Mouse (Mus musculus): ENCODE data around the gene Grid2. TPM values are rescaled to one million over a fixed set of nuclear protein-coding genes. Genes with fewer than 3 reads are reported as not detected.

Gene Grid2
- polyA plus RNA-seq, 1 experiment from 2014 or later: 0.52 TPM

- ATAC-seq (replicated peaks; ENCODE audit: insufficient number of reproducible peaks, insufficient read depth, low FRiP score, low read depth): no peak
- no peak overlapping the region for H3K27ac ChIP-seq
- WGBS: 73% methylated on average over 4 of the region's 4 CpGs
- H3K36me3 ChIP-seq: no peaks in the 10 kb centered on the region
- H3K27me3 ChIP-seq: no peaks in the 10 kb centered on the region
- no peak overlapping the region for H3K4me3 ChIP-seq
- no peak overlapping the region for H3K9ac ChIP-seq
- H3K4me1 ChIP-seq (replicated peaks): no peaks in the 10 kb centered on the region
- H3K9me3 ChIP-seq (replicated peaks): no peaks in the 10 kb centered on the region
- no peak overlapping the region for H3K4me2 ChIP-seq
Observed at GRCm38 (mm10) chr6:64398413-64399098, 1142.9 kb downstream of the Grid2 start.

- ATAC-seq (replicated peaks; ENCODE audit: insufficient number of reproducible peaks, insufficient read depth, low FRiP score, low read depth): no peak
- Histone ChIP-seq H3K27ac (no peak overlapping the region), H3K36me3 (no peaks in the 10 kb centered on the region), H3K27me3 (no peaks in the 10 kb centered on the region), H3K9ac (no peak overlapping the region), H3K4me1 (replicated peaks) (no peaks in the 10 kb centered on the region), H3K4me3 (no peak overlapping the region), H3K4me2 (no peak overlapping the region), H3K9me3 (replicated peaks) (no peaks in the 10 kb centered on the region)
Observed at GRCm38 (mm10) chr6:64427658-64428057, 1172.0 kb downstream of the Grid2 start.

- no peak overlapping the region for H3K9ac ChIP-seq
- WGBS: 56% methylated on average over 1 of the region's 1 CpGs
- ATAC-seq (replicated peaks; ENCODE audit: insufficient number of reproducible peaks, insufficient read depth, low FRiP score, low read depth): no peak
- H3K27ac ChIP-seq: no peak overlapping the region
- H3K27me3 ChIP-seq: no peaks in the 10 kb centered on the region
- no peaks in the 10 kb centered on the region for H3K4me1 ChIP-seq (replicated peaks)
- H3K36me3 ChIP-seq: no peaks in the 10 kb centered on the region
- H3K4me2 ChIP-seq: no peak overlapping the region
- H3K9me3 ChIP-seq (replicated peaks): no peaks in the 10 kb centered on the region
- no peak overlapping the region for H3K4me3 ChIP-seq
Observed at GRCm38 (mm10) chr6:64428898-64429297, 1173.2 kb downstream of the Grid2 start.

- H3K4me1 ChIP-seq (replicated peaks): no peaks in the 10 kb centered on the region
- no peaks in the 10 kb centered on the region for H3K9me3 ChIP-seq (replicated peaks)
- no peak overlapping the region for H3K4me3 ChIP-seq
- no peaks in the 10 kb centered on the region for H3K36me3 ChIP-seq
- no peak overlapping the region for H3K9ac ChIP-seq
- H3K27ac ChIP-seq: no peak overlapping the region
- H3K27me3 ChIP-seq: no peaks in the 10 kb centered on the region
- H3K4me2 ChIP-seq: no peak overlapping the region
- ATAC-seq (replicated peaks; ENCODE audit: insufficient number of reproducible peaks, insufficient read depth, low FRiP score, low read depth): no peak
- WGBS: 68% methylated on average over 5 of the region's 5 CpGs
Observed at GRCm38 (mm10) chr6:64448127-64448526, 1192.5 kb downstream of the Grid2 start.

- Histone ChIP-seq H3K4me3 (no peak overlapping the region), H3K4me2 (no peak overlapping the region), H3K4me1 (replicated peaks) (no peaks in the 10 kb centered on the region), H3K9me3 (replicated peaks) (no peaks in the 10 kb centered on the region), H3K27me3 (no peaks in the 10 kb centered on the region), H3K9ac (no peak overlapping the region), H3K27ac (no peak overlapping the region), H3K36me3 (no peaks in the 10 kb centered on the region)
- no peak for ATAC-seq (replicated peaks; ENCODE audit: insufficient number of reproducible peaks, insufficient read depth, low FRiP score, low read depth)
- 78% methylated on average over 4 of the region's 4 CpGs for WGBS
Observed at GRCm38 (mm10) chr6:64448864-64449355, 1193.2 kb downstream of the Grid2 start.

GRCm38 (mm10) chr6:64450770-64451169 lies 1195.1 kb downstream of the Grid2 start:
- Histone ChIP-seq H3K4me2 (no peak overlapping the region), H3K4me1 (replicated peaks) (no peaks in the 10 kb centered on the region), H3K4me3 (no peak overlapping the region), H3K36me3 (no peaks in the 10 kb centered on the region), H3K27ac (no peak overlapping the region), H3K9me3 (replicated peaks) (no peaks in the 10 kb centered on the region), H3K9ac (no peak overlapping the region), H3K27me3 (no peaks in the 10 kb centered on the region)
- ATAC-seq (replicated peaks; ENCODE audit: insufficient number of reproducible peaks, insufficient read depth, low FRiP score, low read depth): no peak
- 82% methylated on average over 3 of the region's 3 CpGs for WGBS

- Histone ChIP-seq H3K4me2 (no peak overlapping the region), H3K27ac (no peak overlapping the region), H3K4me3 (no peak overlapping the region), H3K9me3 (replicated peaks) (no peaks in the 10 kb centered on the region), H3K4me1 (replicated peaks) (no peaks in the 10 kb centered on the region), H3K36me3 (no peaks in the 10 kb centered on the region), H3K9ac (no peak overlapping the region), H3K27me3 (no peaks in the 10 kb centered on the region)
- WGBS: 87% methylated on average over 3 of the region's 3 CpGs
- no peak for ATAC-seq (replicated peaks; ENCODE audit: insufficient number of reproducible peaks, insufficient read depth, low FRiP score, low read depth)
Observed at GRCm38 (mm10) chr6:64479884-64480283, 1224.2 kb downstream of the Grid2 start.

GRCm38 (mm10) chr6:64480592-64480991 lies 1224.9 kb downstream of the Grid2 start:
- no peak overlapping the region for H3K4me3 ChIP-seq
- no peak for ATAC-seq (replicated peaks; ENCODE audit: insufficient number of reproducible peaks, insufficient read depth, low FRiP score, low read depth)
- H3K4me1 ChIP-seq (replicated peaks): no peaks in the 10 kb centered on the region
- no peak overlapping the region for H3K4me2 ChIP-seq
- H3K27me3 ChIP-seq: no peaks in the 10 kb centered on the region
- H3K9ac ChIP-seq: no peak overlapping the region
- H3K27ac ChIP-seq: no peak overlapping the region
- 68% methylated on average over 2 of the region's 2 CpGs for WGBS
- no peaks in the 10 kb centered on the region for H3K36me3 ChIP-seq
- no peaks in the 10 kb centered on the region for H3K9me3 ChIP-seq (replicated peaks)

GRCm38 (mm10) chr6:64490313-64491067 lies 1234.8 kb downstream of the Grid2 start:
- Histone ChIP-seq H3K27me3 (no peaks in the 10 kb centered on the region), H3K4me1 (replicated peaks) (no peaks in the 10 kb centered on the region), H3K36me3 (no peaks in the 10 kb centered on the region), H3K4me3 (no peak overlapping the region), H3K4me2 (no peak overlapping the region), H3K9ac (no peak overlapping the region), H3K27ac (no peak overlapping the region), H3K9me3 (replicated peaks) (no peaks in the 10 kb centered on the region)
- 54% methylated on average over 4 of the region's 4 CpGs for WGBS
- ATAC-seq (replicated peaks; ENCODE audit: insufficient number of reproducible peaks, insufficient read depth, low FRiP score, low read depth): no peak

GRCm38 (mm10) chr6:64504394-64504793 lies 1248.7 kb downstream of the Grid2 start:
- no peak overlapping the region for H3K4me3 ChIP-seq
- 39% methylated on average over 1 of the region's 1 CpGs for WGBS
- no peaks in the 10 kb centered on the region for H3K27me3 ChIP-seq
- H3K9ac ChIP-seq: no peak overlapping the region
- no peaks in the 10 kb centered on the region for H3K36me3 ChIP-seq
- H3K27ac ChIP-seq: no peak overlapping the region
- H3K9me3 ChIP-seq (replicated peaks): no peaks in the 10 kb centered on the region
- H3K4me2 ChIP-seq: no peak overlapping the region
- ATAC-seq (replicated peaks; ENCODE audit: insufficient number of reproducible peaks, insufficient read depth, low FRiP score, low read depth): no peak
- H3K4me1 ChIP-seq (replicated peaks): no peaks in the 10 kb centered on the region

- 71% methylated on average over 3 of the region's 3 CpGs for WGBS
- Histone ChIP-seq H3K9ac (no peak overlapping the region), H3K4me2 (no peak overlapping the region), H3K4me3 (no peak overlapping the region), H3K27ac (no peak overlapping the region), H3K27me3 (no peaks in the 10 kb centered on the region), H3K9me3 (replicated peaks) (no peaks in the 10 kb centered on the region), H3K36me3 (no peaks in the 10 kb centered on the region), H3K4me1 (replicated peaks) (no peaks in the 10 kb centered on the region)
- no peak for ATAC-seq (replicated peaks; ENCODE audit: insufficient number of reproducible peaks, insufficient read depth, low FRiP score, low read depth)
Observed at GRCm38 (mm10) chr6:64542168-64542567, 1286.5 kb downstream of the Grid2 start.

GRCm38 (mm10) chr6:64553645-64554044 lies 1298.0 kb downstream of the Grid2 start:
- no peak overlapping the region for H3K9ac ChIP-seq
- no peaks in the 10 kb centered on the region for H3K27me3 ChIP-seq
- H3K9me3 ChIP-seq (replicated peaks): no peaks in the 10 kb centered on the region
- H3K4me2 ChIP-seq: no peak overlapping the region
- no peak overlapping the region for H3K27ac ChIP-seq
- no peak for ATAC-seq (replicated peaks; ENCODE audit: insufficient number of reproducible peaks, insufficient read depth, low FRiP score, low read depth)
- H3K36me3 ChIP-seq: no peaks in the 10 kb centered on the region
- no peaks in the 10 kb centered on the region for H3K4me1 ChIP-seq (replicated peaks)
- 81% methylated on average over 3 of the region's 3 CpGs for WGBS
- no peak overlapping the region for H3K4me3 ChIP-seq
